Mouse (Mus musculus): Measurements from ENCODE around the gene Zcchc7.

Gene Zcchc7

DNA sequence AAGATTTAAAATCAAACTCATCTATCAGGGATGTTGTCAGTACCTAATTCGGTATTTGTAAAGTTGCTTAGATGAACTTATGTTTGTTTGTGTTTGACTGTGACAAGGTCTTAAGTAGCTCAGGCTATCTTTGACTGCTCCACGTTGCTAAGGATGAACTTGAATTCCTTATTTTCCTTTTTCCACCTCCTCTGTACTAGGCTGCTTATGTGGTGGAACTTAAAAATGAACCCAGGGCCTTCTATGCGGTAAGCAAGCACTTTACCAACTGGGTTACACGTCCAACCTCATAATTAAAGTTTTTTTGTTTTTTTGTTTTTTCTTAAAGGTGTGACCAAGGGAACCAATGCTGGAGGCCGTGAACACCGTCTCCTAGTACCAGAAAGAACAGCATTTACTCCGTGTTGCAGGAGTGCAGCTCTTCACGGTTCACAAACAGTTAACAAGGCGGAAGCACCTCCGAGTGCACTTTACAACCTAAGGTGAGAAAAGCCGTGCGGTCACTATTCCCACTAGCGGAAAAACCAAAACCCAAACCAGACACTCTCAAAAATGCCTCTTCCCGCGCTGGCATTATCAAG is at the start of gene Zcchc7:
Zcchc7 (plus strand) TSS at position 325 of the 581 bp plus-strand sequence.
- DNase-seq (ENCODE audit: low read depth), result peak; percentile 14

DNA sequence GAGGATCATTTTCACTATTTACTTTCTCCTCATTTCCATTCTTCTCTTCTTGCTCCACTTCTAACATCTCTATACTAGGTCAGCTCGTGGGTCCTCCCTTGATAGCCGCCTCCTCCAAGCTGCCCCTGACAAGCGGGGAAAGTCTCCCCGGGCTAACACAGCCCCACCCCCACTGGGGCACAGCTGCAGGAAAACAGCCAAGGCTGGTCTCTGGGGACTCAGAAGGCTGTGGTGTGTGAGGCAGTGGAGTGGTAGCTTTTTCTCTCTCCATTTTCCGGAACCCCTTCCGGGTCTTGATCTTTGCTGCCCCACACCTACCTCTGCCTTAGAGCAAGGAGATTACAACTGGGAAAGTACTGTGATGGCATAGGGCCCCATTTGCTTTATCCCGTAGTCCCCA is 49.7 kb upstream of the Zcchc7 start:
- DNase-seq (ENCODE audit: low read depth), result no peak

- no peak for DNase-seq (ENCODE audit: low read depth)
These were observed 48.8 kb upstream of the Zcchc7 start for GRCm38 (mm10) chr4:44706865-44707264.

DNA sequence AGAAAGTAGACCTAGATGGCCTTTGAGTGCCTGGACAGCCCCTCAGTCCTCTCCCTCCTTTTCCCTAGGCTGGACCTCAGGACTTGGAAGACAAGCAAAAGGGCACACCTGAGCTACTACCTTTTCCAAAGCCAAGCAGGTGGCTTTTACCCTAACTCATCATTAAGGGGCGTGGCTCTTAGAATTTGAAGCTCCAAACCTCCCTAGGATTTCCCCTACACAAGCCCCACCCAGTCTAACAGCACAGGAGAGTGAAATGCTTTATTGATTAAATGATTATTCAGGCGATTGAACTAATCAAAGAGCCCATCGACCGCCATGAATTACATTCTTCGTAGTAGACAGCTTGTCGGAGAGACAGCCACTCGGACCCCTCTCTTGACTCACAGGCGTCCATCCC is 47.4 kb upstream of the Zcchc7 start:
- DNase-seq (ENCODE audit: low read depth), result no peak

DNA sequence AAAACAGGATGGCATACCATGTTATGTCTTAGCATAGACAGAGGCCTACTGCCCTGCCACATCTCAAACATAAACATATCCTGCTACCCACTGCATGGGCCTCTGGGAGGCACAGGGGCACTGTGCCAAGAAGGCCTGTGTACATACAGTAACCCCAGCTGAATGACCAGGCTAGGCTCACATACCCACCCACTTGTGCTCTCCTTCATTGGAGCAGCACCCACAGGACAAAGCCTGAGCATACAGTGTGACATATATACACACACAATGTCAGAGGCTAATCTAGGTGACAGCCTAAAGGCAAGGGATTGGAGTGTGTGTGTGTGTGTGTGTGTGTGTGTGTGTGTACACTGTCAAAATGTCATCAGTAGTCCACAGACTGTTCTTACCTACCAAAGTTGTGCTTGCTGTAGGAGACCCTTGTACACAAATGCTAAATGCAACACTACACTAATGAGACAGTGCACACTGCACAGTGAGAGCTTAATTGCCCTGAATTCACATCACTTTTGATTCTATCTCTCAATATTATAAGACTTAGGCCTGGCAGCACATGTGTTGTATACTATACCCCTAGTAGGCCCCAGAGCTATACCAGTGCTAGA is 46.5 kb upstream of the Zcchc7 start:
- no peak for DNase-seq (ENCODE audit: low read depth)

DNA sequence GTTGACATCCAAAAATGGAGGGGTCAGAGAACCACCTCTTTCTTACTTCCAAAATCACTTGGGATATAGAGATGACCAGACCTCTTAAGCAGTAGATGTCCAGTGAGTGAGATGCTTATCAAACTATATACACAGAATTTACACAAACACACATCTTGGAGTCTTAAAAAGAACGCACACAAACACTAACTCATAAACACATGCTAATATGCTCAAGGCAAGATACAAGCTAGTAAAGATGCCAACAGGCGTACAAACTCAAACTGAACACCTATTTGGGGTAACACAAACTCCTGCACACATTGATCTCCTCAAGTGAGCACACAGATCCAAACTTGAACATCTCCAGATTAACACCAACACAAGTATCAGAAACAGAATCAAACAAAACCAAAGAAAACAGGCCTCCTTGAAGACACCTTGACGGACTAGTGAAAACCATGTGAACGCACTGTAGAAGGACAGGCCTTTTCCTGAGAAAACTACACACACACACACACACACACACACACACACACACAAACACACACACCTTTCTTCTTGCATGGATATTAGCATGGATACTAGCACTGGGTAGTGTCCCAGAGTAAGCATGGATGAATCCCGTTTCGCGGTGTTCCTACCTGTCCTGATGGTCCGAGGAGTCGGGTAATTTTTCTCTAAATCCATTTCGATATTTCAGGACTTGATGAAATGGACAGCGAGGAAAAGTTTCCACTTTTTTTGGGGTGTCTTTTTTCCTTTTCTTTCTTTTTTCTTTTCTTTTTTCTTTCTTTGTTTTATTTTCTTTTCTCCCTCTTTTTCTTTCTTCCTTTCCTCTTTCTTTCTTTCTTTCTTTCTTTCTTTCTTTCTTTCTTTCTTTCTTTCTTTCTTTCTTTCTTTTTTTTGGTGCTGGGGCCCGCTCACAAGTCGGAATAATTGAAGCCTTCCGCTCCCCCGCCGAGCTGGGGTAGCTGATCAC is 45.7 kb upstream of the Zcchc7 start, which contains the start of gene Pax5:
Pax5 (minus strand) TSS at position 748 of the 961 bp plus-strand sequence.
- DNase-seq (ENCODE audit: low read depth), result no peak

DNA sequence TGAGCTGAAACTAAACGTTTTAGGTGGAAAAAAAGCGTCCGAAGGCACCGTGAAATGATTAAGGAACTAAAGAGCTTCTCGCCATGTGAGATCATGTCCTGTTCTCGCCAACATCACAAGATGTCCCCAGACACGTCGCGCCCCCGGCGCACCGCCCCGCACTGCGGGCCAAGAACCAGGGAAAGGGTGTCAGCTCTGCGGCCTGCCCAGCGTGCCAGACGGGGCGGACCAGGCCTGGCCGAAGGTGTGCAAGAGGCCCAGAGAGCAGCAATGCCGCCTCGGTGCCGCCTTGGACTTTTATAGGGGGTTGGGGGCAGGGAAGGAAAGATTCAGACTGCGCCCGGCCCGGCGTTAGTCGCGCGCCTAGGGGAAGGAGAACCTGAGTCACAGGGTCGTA is 45.0 kb upstream of the Zcchc7 start:
- DNase-seq (ENCODE audit: low read depth), result no peak

DNA sequence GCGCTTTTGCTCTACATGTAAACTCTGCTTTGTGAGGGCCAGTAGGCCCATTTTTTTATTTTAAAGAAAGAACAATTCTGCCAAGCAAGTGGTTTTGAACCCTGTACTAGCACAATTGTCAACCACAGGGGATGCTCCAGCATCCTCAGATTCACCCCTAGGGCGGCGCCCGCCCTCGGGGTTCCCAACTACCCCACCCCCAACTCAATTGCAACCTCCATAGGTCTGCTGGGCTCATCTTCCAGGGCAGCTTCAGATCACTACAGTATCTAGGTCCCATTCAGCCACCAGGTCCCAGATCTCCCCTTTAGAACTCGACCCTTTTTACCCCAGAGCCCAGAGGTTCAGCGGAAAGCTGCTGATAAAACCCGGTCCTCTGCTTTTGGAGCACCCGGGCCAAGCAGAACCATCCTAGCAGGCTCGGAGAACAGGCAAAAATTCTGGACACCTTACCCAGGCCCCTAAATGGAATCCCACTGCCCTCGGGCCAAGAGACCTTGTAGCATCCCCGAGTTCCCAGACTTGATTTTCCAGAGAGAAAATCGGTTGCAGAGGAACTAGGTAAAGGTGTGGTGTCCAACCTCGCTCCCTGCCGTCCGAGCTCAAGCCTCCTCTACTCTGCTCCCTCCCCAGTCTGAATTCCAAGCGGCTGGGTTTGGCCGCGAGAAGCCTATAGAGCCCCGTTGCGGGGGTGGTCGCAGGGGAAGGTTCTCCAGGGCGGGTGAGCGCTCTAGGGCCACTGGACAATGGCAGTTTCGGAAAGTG is 44.4 kb upstream of the Zcchc7 start:
- no peak for DNase-seq (ENCODE audit: low read depth)

DNA sequence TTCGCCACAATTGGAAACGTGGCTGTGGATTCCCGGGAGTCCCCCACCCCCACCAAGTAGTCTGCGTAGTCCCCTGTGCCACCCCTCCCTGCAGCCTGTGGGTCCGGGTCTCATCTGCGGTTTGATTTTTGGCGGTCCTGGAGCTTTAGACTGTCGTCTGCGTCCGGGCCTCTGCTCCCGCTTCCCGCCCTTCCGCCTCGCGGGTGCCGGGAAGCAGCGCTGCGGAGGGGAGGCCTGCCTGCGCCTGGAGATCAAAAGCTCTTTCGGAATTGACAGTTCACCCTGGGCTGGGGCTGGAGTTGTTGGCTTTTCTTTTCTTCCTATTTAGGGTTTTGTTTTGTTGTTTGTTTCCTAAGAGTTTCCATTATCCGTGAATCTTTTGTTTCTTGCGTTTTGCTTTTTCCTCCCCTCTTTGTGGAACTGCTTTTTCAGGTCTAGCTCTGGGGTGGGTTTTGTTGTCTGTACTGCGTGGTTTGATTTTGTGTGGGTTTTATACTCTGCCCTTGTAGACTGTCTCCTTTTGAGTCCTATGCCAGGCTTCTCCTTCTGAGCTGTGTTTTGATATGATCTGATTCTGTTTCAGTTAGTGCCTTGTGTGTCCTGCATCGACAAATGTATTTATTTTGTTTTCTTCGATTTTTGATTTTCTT is 43.5 kb upstream of the Zcchc7 start:
- no peak for DNase-seq (ENCODE audit: low read depth)

DNA sequence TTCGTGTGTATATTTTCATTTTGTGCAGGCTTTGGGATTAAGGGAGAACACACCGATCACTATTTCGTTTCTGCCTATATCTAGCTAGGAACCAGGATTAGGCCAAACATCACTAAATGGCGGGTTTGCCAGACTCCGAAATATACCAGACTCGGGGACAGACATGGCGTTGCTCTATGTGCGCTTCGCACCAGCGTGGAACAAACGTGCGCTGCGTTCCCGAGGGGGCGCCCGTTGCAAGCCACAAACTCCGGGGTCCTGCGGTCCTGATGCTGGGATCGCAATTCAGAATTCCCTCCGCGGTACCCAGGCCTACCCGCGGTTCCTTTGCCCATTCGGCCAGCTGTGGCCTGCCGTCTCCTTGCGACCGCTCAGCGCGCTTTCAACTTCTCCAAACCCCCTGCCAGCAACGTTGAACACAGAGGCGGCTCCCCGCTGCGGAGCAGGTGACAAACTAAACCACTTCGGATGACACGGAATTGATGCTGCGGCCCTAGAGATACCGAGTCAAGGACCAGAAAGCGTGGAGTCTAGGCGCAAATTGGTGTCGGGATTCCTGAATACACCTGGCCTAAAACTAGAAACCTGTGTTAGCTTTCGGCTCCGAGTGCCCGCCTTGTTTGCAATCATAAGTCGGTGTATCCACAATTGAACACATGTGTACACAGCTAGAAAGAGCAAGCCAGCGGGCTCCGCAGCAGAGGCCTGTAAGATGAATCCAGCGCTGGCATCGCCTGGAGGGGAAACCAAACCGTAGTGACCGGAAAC is 42.7 kb upstream of the Zcchc7 start:
- DNase-seq (ENCODE audit: low read depth), result no peak

DNA sequence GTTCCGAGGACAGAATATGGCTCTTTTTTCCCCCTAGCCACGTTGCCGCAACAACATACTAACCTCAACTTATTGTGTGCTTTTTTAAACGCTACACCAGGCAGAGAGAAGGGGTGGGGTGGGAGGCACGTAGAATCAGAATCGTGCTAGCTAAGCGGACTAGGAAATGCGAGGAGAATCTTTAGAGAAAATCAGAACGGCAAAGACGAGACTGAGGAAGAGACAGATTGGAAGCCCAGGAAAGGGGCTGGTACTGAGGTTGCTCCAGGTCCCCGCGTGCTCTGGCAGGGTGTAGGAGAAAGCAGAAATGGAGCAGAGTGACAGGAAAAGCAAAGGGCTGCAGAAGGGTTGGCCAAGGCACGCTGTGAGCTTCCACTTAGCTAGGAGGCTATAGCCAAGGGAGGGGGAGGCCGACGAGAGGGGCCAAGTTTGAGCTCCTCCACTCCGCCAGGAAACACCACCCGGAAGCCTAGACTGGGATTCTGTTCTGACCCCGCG is 42.1 kb upstream of the Zcchc7 start:
- DNase-seq (ENCODE audit: low read depth), result no peak

- DNase-seq (ENCODE audit: low read depth), result no peak
These were observed 41.5 kb upstream of the Zcchc7 start for GRCm38 (mm10) chr4:44714111-44714621.

DNA sequence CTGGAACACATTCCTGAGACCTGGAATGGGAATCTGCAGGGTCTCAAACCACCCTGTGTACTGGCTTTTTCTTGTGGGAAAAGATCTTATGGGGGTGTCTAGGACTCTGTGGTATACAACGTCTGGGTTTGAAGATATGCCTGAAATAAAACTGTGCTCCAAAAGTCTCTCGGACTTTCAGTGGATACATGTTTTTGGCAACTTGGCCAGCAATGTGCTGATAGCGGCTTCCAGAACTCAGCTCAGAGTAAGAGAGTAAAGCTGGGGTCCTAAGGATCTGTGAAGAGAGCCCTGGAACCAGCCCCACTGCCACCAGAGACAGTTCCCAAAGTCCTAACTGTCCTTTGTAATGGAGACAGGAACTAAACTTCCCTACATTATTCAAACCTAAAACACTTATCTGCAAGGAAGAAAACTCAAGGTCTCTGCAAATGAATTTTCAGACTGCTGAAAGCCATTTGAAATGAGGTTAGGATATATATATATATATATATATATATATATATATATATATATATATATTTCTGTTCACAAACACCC is 40.0 kb upstream of the Zcchc7 start:
- no peak for DNase-seq (ENCODE audit: low read depth)

DNA sequence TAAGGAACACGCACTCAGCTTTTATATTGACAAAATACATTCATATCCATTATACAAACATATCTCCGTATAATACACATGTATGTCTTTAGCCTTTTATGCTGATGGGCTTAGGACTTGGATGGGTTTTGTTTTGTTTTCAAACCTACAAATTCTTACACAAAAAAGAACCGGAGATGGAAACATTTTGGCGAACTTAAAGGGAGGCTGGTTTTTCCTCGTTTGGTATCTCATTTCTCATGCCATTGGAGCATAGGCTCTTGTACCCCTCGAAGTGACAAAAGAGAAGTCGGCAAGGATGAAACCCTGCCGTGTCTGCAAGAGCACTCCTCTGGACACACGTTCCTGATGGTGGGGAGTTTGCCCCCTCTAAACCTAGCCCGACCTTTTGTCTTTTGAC is 39.3 kb upstream of the Zcchc7 start:
- DNase-seq (ENCODE audit: low read depth), result no peak

- no peak for DNase-seq (ENCODE audit: low read depth)
These were observed 38.0 kb upstream of the Zcchc7 start for GRCm38 (mm10) chr4:44717676-44718075.

GRCm38 (mm10) chr4:44720046-44720445 is 35.6 kb upstream of the Zcchc7 start:
- no peak for DNase-seq (ENCODE audit: low read depth)

- DNase-seq (ENCODE audit: low read depth), result no peak
These were observed 34.4 kb upstream of the Zcchc7 start for GRCm38 (mm10) chr4:44721237-44721636.

- DNase-seq (ENCODE audit: low read depth), result no peak
These were observed 15.2 kb upstream of the Zcchc7 start for GRCm38 (mm10) chr4:44740471-44740870.

- peak; percentile 92 for DNase-seq (ENCODE audit: low read depth)
These were observed 666 bp downstream of the Zcchc7 start for GRCm38 (mm10) chr4:44756134-44756951.

Data from c-Kit-positive CD71-positive TER-119-negative erythroid progenitor cells, embryonic 14.5 days (primary cell).